Mouse (Mus musculus) retina, postnatal 1 day (tissue): Measurements from ENCODE around the gene Tmem254a.
"Not testable (repeated sequence)": the region's sequence is repeated elsewhere in the genome, so short reads cannot be mapped to it uniquely, and the experiment has no call there.

Source experiments
- DNase-seq: peaks from one replicate; pipeline ENCODE4 v3.0.0-alpha.2; 2012

The Tmem254a gene

GRCm38 (mm10) chr14:25927562-25927881 is at the start of gene Tmem254a:
Gene Tmem254a (minus strand): TSS chr14:25927672.
- not testable (repeated sequence) for DNase-seq

GRCm38 (mm10) chr14:25957861-25958260 is 30.4 kb upstream of the Tmem254a start:
- not testable (repeated sequence) for DNase-seq

DNA sequence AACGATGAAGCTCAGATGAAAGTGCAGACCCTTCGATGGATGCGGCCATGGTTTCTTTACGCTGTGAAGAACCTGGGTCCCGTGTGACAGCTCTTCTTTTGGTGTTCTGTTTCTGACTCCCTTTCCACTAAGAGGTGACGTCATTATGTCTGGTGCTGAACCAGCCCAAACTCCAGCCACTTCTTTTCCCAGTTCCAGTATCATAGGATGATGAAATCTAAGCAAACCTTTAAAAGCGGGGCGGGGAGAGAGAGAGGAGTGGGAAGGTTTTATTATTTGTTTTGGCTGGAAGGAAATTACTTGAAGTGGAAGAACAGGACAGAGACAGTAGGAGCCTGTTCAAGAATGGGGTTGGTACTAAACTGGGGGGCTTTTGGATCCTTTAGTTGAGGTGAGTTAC is 10.5 kb upstream of the Tmem254a start, which contains the start of gene Cphx1:
Gene Cphx1 (plus strand): TSS at position 301 of the 400 bp plus-strand sequence.
- not testable (repeated sequence) for DNase-seq

- DNase-seq: not testable (repeated sequence)
These were observed 9.6 kb upstream of the Tmem254a start for GRCm38 (mm10) chr14:25936867-25937630.

GRCm38 (mm10) chr14:25926814-25927561 is 484 bp downstream of the Tmem254a start:
- not testable (repeated sequence) for DNase-seq

GRCm38 (mm10) chr14:25918427-25919170 is 8.9 kb downstream of the Tmem254a start:
- not testable (repeated sequence) for DNase-seq

GRCm38 (mm10) chr14:25908976-25909375 is 18.5 kb downstream of the Tmem254a start:
- DNase-seq: not testable (repeated sequence)

- DNase-seq: not testable (repeated sequence)
These were observed 20.2 kb downstream of the Tmem254a start for GRCm38 (mm10) chr14:25907272-25907671.

GRCm38 (mm10) chr14:25905243-25905642 is 22.2 kb downstream of the Tmem254a start:
- not testable (repeated sequence) for DNase-seq

GRCm38 (mm10) chr14:25903000-25903399 is 24.5 kb downstream of the Tmem254a start, which contains the start of gene Plac9a:
Gene Plac9a (minus strand): TSS chr14:25903100.
- DNase-seq: not testable (repeated sequence)

DNA sequence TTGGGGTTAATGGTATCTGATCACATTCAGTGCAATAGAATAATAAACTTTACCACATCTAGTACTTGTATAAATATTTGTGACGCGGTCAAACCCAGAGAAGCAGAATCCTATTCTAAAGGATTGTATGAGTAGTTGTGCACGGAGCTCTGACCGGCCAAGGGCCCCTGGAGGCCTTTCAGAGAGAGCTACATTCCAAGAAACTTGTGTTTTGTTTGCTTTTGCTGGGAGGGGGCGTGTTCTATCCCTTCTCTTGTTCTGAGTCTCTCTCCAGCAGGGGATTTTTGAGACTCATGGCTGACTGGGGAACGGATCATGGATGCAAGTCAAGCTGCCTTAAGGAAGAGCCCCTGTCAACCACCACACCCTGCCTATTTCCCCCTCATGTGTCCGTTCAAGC is 31.8 kb downstream of the Tmem254a start:
- DNase-seq: not testable (repeated sequence)

- not testable (repeated sequence) for DNase-seq
These were observed 32.9 kb downstream of the Tmem254a start for GRCm38 (mm10) chr14:25894566-25894965.

DNA sequence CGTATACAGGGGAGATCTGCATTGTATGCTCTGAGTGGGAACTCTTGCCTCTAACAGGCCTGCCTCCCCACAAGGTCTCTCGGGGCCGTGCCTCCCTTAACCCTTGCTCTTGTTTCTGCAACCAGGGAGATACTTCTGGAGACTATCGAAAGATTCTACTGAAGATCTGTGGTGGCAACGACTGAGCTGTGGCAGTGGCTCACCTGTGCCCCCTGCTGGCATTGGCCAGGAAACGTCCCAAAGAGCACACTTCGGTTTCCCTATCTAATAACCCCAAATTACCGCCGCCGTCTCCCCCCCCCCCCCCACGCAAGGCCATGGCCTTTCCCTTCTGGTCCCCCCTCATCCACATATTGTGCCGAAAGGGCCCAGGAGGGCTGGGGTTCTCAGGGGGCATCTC is 41.6 kb downstream of the Tmem254a start:
- DNase-seq: not testable (repeated sequence)

- not testable (repeated sequence) for DNase-seq
These were observed 45.7 kb downstream of the Tmem254a start for GRCm38 (mm10) chr14:25881769-25882168.

DNA sequence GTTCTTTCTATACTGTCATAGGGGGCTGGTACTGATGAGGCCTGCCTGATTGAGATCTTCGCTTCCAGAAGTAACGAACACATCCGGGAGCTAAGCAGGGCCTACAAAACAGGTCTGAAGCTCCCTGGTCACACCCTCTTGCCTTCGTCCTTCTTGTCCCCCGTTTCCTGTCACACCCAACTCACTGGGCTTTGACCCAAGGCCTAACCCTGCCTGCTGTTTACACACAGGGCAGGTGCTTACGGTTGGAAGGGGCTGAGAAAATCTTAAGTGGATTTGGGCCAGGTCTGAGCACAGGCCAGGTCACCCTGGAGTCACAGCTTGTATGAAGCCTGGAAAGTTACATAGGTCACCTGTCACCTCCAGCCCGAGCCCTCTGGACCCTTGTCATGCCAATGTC is 50.8 kb downstream of the Tmem254a start:
- DNase-seq: not testable (repeated sequence)
